Mouse (Mus musculus): ENCODE measurements around the gene Gm36210. TPM values are rescaled to one million over a fixed set of nuclear protein-coding genes. Genes with fewer than 3 reads are reported as not detected.

Gm36210 gene
- not detected for polyA plus RNA-seq (2014; fragmentation: Illumina TruSeq; extraction: RNeasy Lipid Tissue Mini Kit (QIAGEN cat#74804); ENCODE audit: low read depth, low replicate concordance)

GRCm38 (mm10) chr7:4906466-4906950 is at the start of gene Gm36210:
Gene Gm36210 (minus strand): TSS chr7:4906516.

GRCm38 (mm10) chr7:4925441-4926381 is 19.4 kb upstream of the Gm36210 start, which contains the start of gene Ssc5d:
Gene Ssc5d (plus strand): TSS chr7:4925785.

GRCm38 (mm10) chr7:4921824-4922482 is 15.6 kb upstream of the Gm36210 start, which contains the start of gene Nat14:
Gene Nat14 (plus strand): TSS chr7:4922028.

GRCm38 (mm10) chr7:4915007-4915665 is 8.8 kb upstream of the Gm36210 start, which contains the start of gene Zfp628:
Gene Zfp628 (plus strand): TSS chr7:4915217.

GRCm38 (mm10) chr7:4876753-4877221 is 29.5 kb downstream of the Gm36210 start, which contains the start of gene Isoc2a:
Gene Isoc2a (plus strand): TSS chr7:4877153.

GRCm38 (mm10) chr7:4870133-4870532 is 36.2 kb downstream of the Gm36210 start, which contains the start of gene Isoc2b:
Gene Isoc2b (minus strand): TSS chr7:4870258.

Other genes with a start within 250 kb of the Gm36210 start
- 11.6 TPM for gene Ppp6r1, start 247.5 kb downstream of the Gm36210 start, polyA plus RNA-seq (2014; fragmentation: Illumina TruSeq; extraction: RNeasy Lipid Tissue Mini Kit (QIAGEN cat#74804); ENCODE audit: low read depth, low replicate concordance)
- not detected for gene Hspbp1, start 221.4 kb downstream of the Gm36210 start, polyA plus RNA-seq (2014; fragmentation: Illumina TruSeq; extraction: RNeasy Lipid Tissue Mini Kit (QIAGEN cat#74804); ENCODE audit: low read depth, low replicate concordance)
- 0.24 TPM for gene Brsk1, start 215.9 kb downstream of the Gm36210 start, polyA plus RNA-seq (2014; fragmentation: Illumina TruSeq; extraction: RNeasy Lipid Tissue Mini Kit (QIAGEN cat#74804); ENCODE audit: low read depth, low replicate concordance)
- not detected for gene Tmem150b, start 181.3 kb downstream of the Gm36210 start, polyA plus RNA-seq (2014; fragmentation: Illumina TruSeq; extraction: RNeasy Lipid Tissue Mini Kit (QIAGEN cat#74804); ENCODE audit: low read depth, low replicate concordance)
- gene Kmt5c, start 166.4 kb downstream of the Gm36210 start, polyA plus RNA-seq (2014; fragmentation: Illumina TruSeq; extraction: RNeasy Lipid Tissue Mini Kit (QIAGEN cat#74804); ENCODE audit: low read depth, low replicate concordance) = 0.89 TPM
- gene Cox6b2, start 153.4 kb downstream of the Gm36210 start, polyA plus RNA-seq (2014; fragmentation: Illumina TruSeq; extraction: RNeasy Lipid Tissue Mini Kit (QIAGEN cat#74804); ENCODE audit: low read depth, low replicate concordance) = not detected
- gene Fam71e2, start 135.2 kb downstream of the Gm36210 start, polyA plus RNA-seq (2014; fragmentation: Illumina TruSeq; extraction: RNeasy Lipid Tissue Mini Kit (QIAGEN cat#74804); ENCODE audit: low read depth, low replicate concordance) = not detected
- gene Il11, start 123.7 kb downstream of the Gm36210 start, polyA plus RNA-seq (2014; fragmentation: Illumina TruSeq; extraction: RNeasy Lipid Tissue Mini Kit (QIAGEN cat#74804); ENCODE audit: low read depth, low replicate concordance) = 0.20 TPM
- not detected for gene Tmem190, start 123.6 kb downstream of the Gm36210 start, polyA plus RNA-seq (2014; fragmentation: Illumina TruSeq; extraction: RNeasy Lipid Tissue Mini Kit (QIAGEN cat#74804); ENCODE audit: low read depth, low replicate concordance)
- 1.3 TPM for gene Tmem238, start 116.9 kb downstream of the Gm36210 start, polyA plus RNA-seq (2014; fragmentation: Illumina TruSeq; extraction: RNeasy Lipid Tissue Mini Kit (QIAGEN cat#74804); ENCODE audit: low read depth, low replicate concordance)
- gene Rpl28, start 113.6 kb downstream of the Gm36210 start, polyA plus RNA-seq (2014; fragmentation: Illumina TruSeq; extraction: RNeasy Lipid Tissue Mini Kit (QIAGEN cat#74804); ENCODE audit: low read depth, low replicate concordance) = 11.3 TPM
- gene Ube2s, start 93.9 kb downstream of the Gm36210 start, polyA plus RNA-seq (2014; fragmentation: Illumina TruSeq; extraction: RNeasy Lipid Tissue Mini Kit (QIAGEN cat#74804); ENCODE audit: low read depth, low replicate concordance) = 2.9 TPM
- gene Shisa7, start 61.8 kb downstream of the Gm36210 start, polyA plus RNA-seq (2014; fragmentation: Illumina TruSeq; extraction: RNeasy Lipid Tissue Mini Kit (QIAGEN cat#74804); ENCODE audit: low read depth, low replicate concordance) = 3.2 TPM
- gene Isoc2b, start 36.3 kb downstream of the Gm36210 start, polyA plus RNA-seq (2014; fragmentation: Illumina TruSeq; extraction: RNeasy Lipid Tissue Mini Kit (QIAGEN cat#74804); ENCODE audit: low read depth, low replicate concordance) = 2.9 TPM
- 5.4 TPM for gene Isoc2a, start 29.4 kb downstream of the Gm36210 start, polyA plus RNA-seq (2014; fragmentation: Illumina TruSeq; extraction: RNeasy Lipid Tissue Mini Kit (QIAGEN cat#74804); ENCODE audit: low read depth, low replicate concordance)
- not detected for gene Zfp628, start 8.7 kb upstream of the Gm36210 start, polyA plus RNA-seq (2014; fragmentation: Illumina TruSeq; extraction: RNeasy Lipid Tissue Mini Kit (QIAGEN cat#74804); ENCODE audit: low read depth, low replicate concordance)
- 0.57 TPM for gene Nat14, start 15.5 kb upstream of the Gm36210 start, polyA plus RNA-seq (2014; fragmentation: Illumina TruSeq; extraction: RNeasy Lipid Tissue Mini Kit (QIAGEN cat#74804); ENCODE audit: low read depth, low replicate concordance)
- not detected for gene Ssc5d, start 19.3 kb upstream of the Gm36210 start, polyA plus RNA-seq (2014; fragmentation: Illumina TruSeq; extraction: RNeasy Lipid Tissue Mini Kit (QIAGEN cat#74804); ENCODE audit: low read depth, low replicate concordance)
- gene Sbk2, start 57.9 kb upstream of the Gm36210 start, polyA plus RNA-seq (2014; fragmentation: Illumina TruSeq; extraction: RNeasy Lipid Tissue Mini Kit (QIAGEN cat#74804); ENCODE audit: low read depth, low replicate concordance) = not detected
- not detected for gene Sbk3, start 64.7 kb upstream of the Gm36210 start, polyA plus RNA-seq (2014; fragmentation: Illumina TruSeq; extraction: RNeasy Lipid Tissue Mini Kit (QIAGEN cat#74804); ENCODE audit: low read depth, low replicate concordance)
- 10.8 TPM for gene Zfp579, start 89.6 kb upstream of the Gm36210 start, polyA plus RNA-seq (2014; fragmentation: Illumina TruSeq; extraction: RNeasy Lipid Tissue Mini Kit (QIAGEN cat#74804); ENCODE audit: low read depth, low replicate concordance)
- not detected for gene Zfp524, start 107.9 kb upstream of the Gm36210 start, polyA plus RNA-seq (2014; fragmentation: Illumina TruSeq; extraction: RNeasy Lipid Tissue Mini Kit (QIAGEN cat#74804); ENCODE audit: low read depth, low replicate concordance)
- 11.1 TPM for gene Fiz1, start 108.2 kb upstream of the Gm36210 start, polyA plus RNA-seq (2014; fragmentation: Illumina TruSeq; extraction: RNeasy Lipid Tissue Mini Kit (QIAGEN cat#74804); ENCODE audit: low read depth, low replicate concordance)
- gene Gm44973, start 109.0 kb upstream of the Gm36210 start, polyA plus RNA-seq (2014; fragmentation: Illumina TruSeq; extraction: RNeasy Lipid Tissue Mini Kit (QIAGEN cat#74804); ENCODE audit: low read depth, low replicate concordance) = not detected
- gene Zfp865, start 113.9 kb upstream of the Gm36210 start, polyA plus RNA-seq (2014; fragmentation: Illumina TruSeq; extraction: RNeasy Lipid Tissue Mini Kit (QIAGEN cat#74804); ENCODE audit: low read depth, low replicate concordance) = 2.9 TPM
- 0.49 TPM for gene Ccdc106, start 114.0 kb upstream of the Gm36210 start, polyA plus RNA-seq (2014; fragmentation: Illumina TruSeq; extraction: RNeasy Lipid Tissue Mini Kit (QIAGEN cat#74804); ENCODE audit: low read depth, low replicate concordance)
- 3.2 TPM for gene 4632433K11Rik, start 127.6 kb upstream of the Gm36210 start, polyA plus RNA-seq (2014; fragmentation: Illumina TruSeq; extraction: RNeasy Lipid Tissue Mini Kit (QIAGEN cat#74804); ENCODE audit: low read depth, low replicate concordance)
- 5.4 TPM for gene Zfp784, start 131.9 kb upstream of the Gm36210 start, polyA plus RNA-seq (2014; fragmentation: Illumina TruSeq; extraction: RNeasy Lipid Tissue Mini Kit (QIAGEN cat#74804); ENCODE audit: low read depth, low replicate concordance)
- gene Zfp580, start 145.0 kb upstream of the Gm36210 start, polyA plus RNA-seq (2014; fragmentation: Illumina TruSeq; extraction: RNeasy Lipid Tissue Mini Kit (QIAGEN cat#74804); ENCODE audit: low read depth, low replicate concordance) = 0.57 TPM
- gene U2af2, start 155.6 kb upstream of the Gm36210 start, polyA plus RNA-seq (2014; fragmentation: Illumina TruSeq; extraction: RNeasy Lipid Tissue Mini Kit (QIAGEN cat#74804); ENCODE audit: low read depth, low replicate concordance) = 6.9 TPM
- gene Epn1, start 173.7 kb upstream of the Gm36210 start, polyA plus RNA-seq (2014; fragmentation: Illumina TruSeq; extraction: RNeasy Lipid Tissue Mini Kit (QIAGEN cat#74804); ENCODE audit: low read depth, low replicate concordance) = 0.93 TPM
- not detected for gene Rfpl4, start 210.4 kb upstream of the Gm36210 start, polyA plus RNA-seq (2014; fragmentation: Illumina TruSeq; extraction: RNeasy Lipid Tissue Mini Kit (QIAGEN cat#74804); ENCODE audit: low read depth, low replicate concordance)
- gene Rasl2-9, start 219.4 kb upstream of the Gm36210 start, polyA plus RNA-seq (2014; fragmentation: Illumina TruSeq; extraction: RNeasy Lipid Tissue Mini Kit (QIAGEN cat#74804); ENCODE audit: low read depth, low replicate concordance) = 3.3 TPM
- gene Vmn1r55, start 243.2 kb upstream of the Gm36210 start, polyA plus RNA-seq (2014; fragmentation: Illumina TruSeq; extraction: RNeasy Lipid Tissue Mini Kit (QIAGEN cat#74804); ENCODE audit: low read depth, low replicate concordance) = not detected